Mouse (Mus musculus) heart, postnatal 14 days (tissue): ENCODE data around the gene I830077J02Rik. TPM values are rescaled to one million over a fixed set of nuclear protein-coding genes. Genes with fewer than 3 reads are reported as not detected.
"Not testable (repeated sequence)": the region's sequence is repeated elsewhere in the genome, so short reads cannot be mapped to it uniquely, and the experiment has no call there.

Source experiments
- DNase-seq, 2 experiments: peaks; one replicate each; pipeline ENCODE4 v3.0.0; 2021 to 2022
- intact Hi-C: fragments of 180-260 bp; cut with DNase I; formaldehyde crosslinking; loops from one replicate; pipeline ENCODE4 v1.15.1; 2025
- total RNA-seq, 2 experiments: library from RNA; stranded (reverse); gene quantifications; 2 replicates each; pipeline ENCODE4 v1.2.3; 2021

The I830077J02Rik gene
- total RNA-seq, 2 experiments from 2014 or later, result 0.81 to 0.88 TPM

GRCm38 (mm10) chr3:105921959-105922358 is 10.5 kb downstream of the I830077J02Rik start:
- intact Hi-C loops, result no loop called here

GRCm38 (mm10) chr3:105920743-105921142 is 11.7 kb downstream of the I830077J02Rik start:
- intact Hi-C loops, DNase-seq: not testable (repeated sequence)

More at GRCm38 (mm10) chr3:105921959-105922358, 10.5 kb downstream of the I830077J02Rik start:
- DNase-seq, result no peak

GRCm38 (mm10) chr3:105918355-105918745 is 14.1 kb downstream of the I830077J02Rik start:
- intact Hi-C loops, result no loop called here
- DNase-seq, result no peak

GRCm38 (mm10) chr3:105917656-105918354 is 14.7 kb downstream of the I830077J02Rik start:
- intact Hi-C loops, result no loop called here

GRCm38 (mm10) chr3:105916455-105916854 is 16.0 kb downstream of the I830077J02Rik start:
- DNase-seq, intact Hi-C loops: not testable (repeated sequence)

More at GRCm38 (mm10) chr3:105917656-105918354, 14.7 kb downstream of the I830077J02Rik start:
- no peak for DNase-seq

GRCm38 (mm10) chr3:105915281-105915680 is 17.2 kb downstream of the I830077J02Rik start:
- intact Hi-C loops, result no loop called here
- DNase-seq, result no peak

GRCm38 (mm10) chr3:105913839-105914681 is 18.4 kb downstream of the I830077J02Rik start:
- intact Hi-C loops, result no loop called here
- DNase-seq, result no peak

GRCm38 (mm10) chr3:105912097-105912880 is 20.2 kb downstream of the I830077J02Rik start:
- intact Hi-C loops, result no loop called here
- no peak for DNase-seq

- DNase-seq, result no peak
- intact Hi-C loops, result no loop called here
Observed at GRCm38 (mm10) chr3:105910519-105911190, 21.8 kb downstream of the I830077J02Rik start.

- intact Hi-C loops, result no loop called here
- DNase-seq, result no peak
Observed at GRCm38 (mm10) chr3:105908976-105909375, 23.5 kb downstream of the I830077J02Rik start.

- intact Hi-C loops, result no loop called here
- DNase-seq, result no peak
Observed at GRCm38 (mm10) chr3:105907956-105908655, 24.4 kb downstream of the I830077J02Rik start.

GRCm38 (mm10) chr3:105904721-105905120 is 27.7 kb downstream of the I830077J02Rik start:
- intact Hi-C loops, result no loop called here
- no peak for DNase-seq

- no peak for DNase-seq
- intact Hi-C loops, result no loop called here
Observed at GRCm38 (mm10) chr3:105904213-105904612, 28.3 kb downstream of the I830077J02Rik start.

GRCm38 (mm10) chr3:105901468-105901867 is 31.0 kb downstream of the I830077J02Rik start:
- DNase-seq, result no peak
- intact Hi-C loops, result no loop called here

GRCm38 (mm10) chr3:105900716-105901115 is 31.7 kb downstream of the I830077J02Rik start:
- DNase-seq, result no peak
- intact Hi-C loops, result no loop called here

GRCm38 (mm10) chr3:105900266-105900665 is 32.2 kb downstream of the I830077J02Rik start:
- intact Hi-C loops, result no loop called here
- DNase-seq, result no peak

GRCm38 (mm10) chr3:105899394-105900147 is 32.9 kb downstream of the I830077J02Rik start:
- intact Hi-C loops, result loop anchor here (1.0 kb wide), 1 partner anchor 225 kb away; no protein-coding TSS in a partner anchor
- peak; percentile 85 to 90 for DNase-seq

GRCm38 (mm10) chr3:105898861-105899260 is 33.6 kb downstream of the I830077J02Rik start:
- intact Hi-C loops, result loop anchor here (1.0 kb wide), 1 partner anchor 225 kb away; no protein-coding TSS in a partner anchor
- DNase-seq, result no peak

GRCm38 (mm10) chr3:105898325-105898724 is 34.1 kb downstream of the I830077J02Rik start:
- peak; percentile 58 to 59 for DNase-seq
- intact Hi-C loops, result no loop called here
